Mouse (Mus musculus) Muller cell, postnatal 12 days (primary cell): ENCODE results near the gene Nup155.
"Not testable (repeated sequence)": the region's sequence is repeated elsewhere in the genome, so short reads cannot be mapped to it uniquely, and the experiment has no call there.

ENCODE experiments used
- DNase-seq: peaks from one replicate; pipeline ENCODE4 v3.0.0-alpha.2; 2015; ENCODE audit errors: inconsistent ontology term

Nup155 gene

DNA sequence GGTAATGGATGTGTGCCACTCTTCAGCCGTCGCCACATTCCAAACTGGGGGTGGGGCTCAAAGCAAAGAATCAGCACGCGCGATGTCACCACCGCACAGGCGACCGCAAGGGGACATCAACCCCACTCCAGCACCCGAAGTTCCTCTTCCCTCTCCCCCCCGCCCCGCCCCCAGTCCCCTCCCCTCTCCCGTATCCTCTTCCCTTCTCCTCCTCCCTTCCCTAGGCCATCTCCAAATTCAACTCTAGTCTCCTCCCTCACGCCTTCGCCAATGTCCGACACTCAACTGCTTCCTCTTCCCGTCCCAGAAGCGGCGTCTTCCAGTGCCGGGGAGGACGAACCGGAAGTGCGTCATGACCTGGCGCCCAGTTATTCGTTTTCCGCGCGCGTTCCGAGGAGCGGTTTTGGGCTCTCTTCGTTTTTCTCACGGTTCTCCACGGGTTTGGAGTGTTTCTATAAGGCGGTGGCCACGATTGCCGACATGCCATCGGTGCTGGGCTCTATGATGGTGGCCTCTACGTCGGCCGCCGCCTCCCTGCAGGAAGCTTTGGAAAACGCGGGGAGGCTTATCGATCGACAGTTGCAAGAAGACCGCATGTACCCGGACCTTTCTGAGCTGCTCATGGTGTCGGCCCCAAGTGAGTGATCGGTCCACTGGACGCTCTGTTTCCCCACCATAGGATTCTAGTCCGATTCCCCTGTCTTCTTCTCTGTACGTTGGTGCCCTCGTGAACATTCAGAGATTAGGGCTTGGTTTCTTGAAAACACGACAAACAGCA is at the start of gene Nup155:
Gene Nup155 (plus strand): TSS at position 308 of the 778 bp plus-strand sequence.
- peak; percentile 94 for DNase-seq

GRCm38 (mm10) chr15:8065221-8065620 is 43.9 kb upstream of the Nup155 start:
- DNase-seq, result no peak

DNA sequence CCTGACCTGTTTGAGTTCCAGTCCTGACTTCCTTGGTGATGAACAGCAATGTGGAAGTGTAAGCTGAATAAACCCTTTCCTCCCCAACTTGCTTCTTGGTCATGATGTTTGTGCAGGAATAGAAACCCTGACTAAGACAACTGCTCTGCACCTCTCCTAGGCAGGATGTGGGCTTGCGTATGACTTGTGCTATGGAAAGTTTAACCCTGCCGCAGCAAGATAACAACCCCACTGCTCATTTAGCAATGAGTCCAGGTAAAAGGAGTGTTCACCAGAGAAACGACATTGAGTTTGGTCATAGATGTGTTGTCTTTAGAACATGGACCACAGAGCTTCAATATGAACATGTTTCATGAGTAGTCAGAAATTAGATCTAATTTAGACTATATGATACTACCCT is 35.9 kb upstream of the Nup155 start:
- DNase-seq, result not testable (repeated sequence)

GRCm38 (mm10) chr15:8082139-8082538 is 26.9 kb upstream of the Nup155 start:
- DNase-seq, result no peak

DNA sequence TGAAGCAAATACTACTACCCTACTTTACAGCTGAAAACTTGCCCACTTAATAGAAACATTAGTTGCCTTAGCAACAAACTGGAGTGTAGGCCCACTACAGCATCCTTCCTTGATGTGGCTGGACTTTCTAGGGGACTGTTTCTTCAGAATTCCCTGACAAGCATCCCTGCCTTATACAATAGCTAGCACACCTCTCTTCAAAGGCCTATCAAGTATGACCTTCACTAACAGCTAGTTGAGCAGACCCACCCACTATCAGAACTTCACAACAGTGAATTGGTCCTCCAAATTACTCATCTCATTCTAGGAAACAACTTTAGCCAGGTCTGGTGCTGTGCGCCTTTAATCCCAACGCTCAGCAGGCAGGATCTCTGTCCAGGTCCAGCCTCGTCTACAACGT is 21.8 kb upstream of the Nup155 start:
- DNase-seq, result no peak

GRCm38 (mm10) chr15:8088715-8089114 is 20.4 kb upstream of the Nup155 start:
- DNase-seq, result no peak

DNA sequence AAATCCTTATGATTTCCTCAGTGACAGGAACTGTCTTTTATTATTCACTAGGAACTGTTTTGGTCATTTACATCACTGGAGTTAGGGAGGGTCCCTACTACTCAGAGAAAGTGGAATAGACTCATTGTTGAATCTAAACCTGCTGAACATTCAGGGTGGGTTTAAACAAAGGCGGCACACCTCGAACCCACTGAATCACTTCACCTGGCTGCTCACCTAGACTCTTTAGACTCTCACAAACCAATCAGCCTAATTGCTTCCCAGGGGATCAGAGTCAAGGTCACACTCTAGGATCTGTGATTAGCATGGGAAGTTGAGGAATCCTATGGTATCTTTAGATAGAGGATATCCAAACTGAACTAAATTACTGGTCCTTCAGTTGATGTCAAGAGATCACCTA is 18.4 kb upstream of the Nup155 start:
- DNase-seq, result no peak

GRCm38 (mm10) chr15:8092668-8093067 is 16.4 kb upstream of the Nup155 start:
- DNase-seq, result not testable (repeated sequence)

DNA sequence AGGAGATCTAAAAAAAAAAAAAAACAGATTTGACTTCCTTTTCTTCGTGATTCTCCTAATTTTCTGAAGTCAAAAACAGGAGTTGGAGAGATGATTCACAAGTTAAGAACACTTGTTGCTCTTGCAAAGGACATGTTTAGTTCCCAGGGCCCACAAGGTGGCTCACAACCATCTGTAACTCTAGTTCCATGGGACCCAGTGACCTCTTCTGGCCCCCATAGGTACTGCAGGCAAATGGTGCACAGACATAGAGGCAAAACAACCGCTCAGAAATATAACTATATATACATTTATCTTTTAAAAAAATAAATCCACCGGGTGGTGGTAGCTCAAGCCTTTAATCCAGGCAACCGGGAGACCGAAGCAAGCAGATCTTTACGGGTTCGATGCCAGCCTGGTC is 11.2 kb upstream of the Nup155 start:
- DNase-seq, result peak; percentile 59

DNA sequence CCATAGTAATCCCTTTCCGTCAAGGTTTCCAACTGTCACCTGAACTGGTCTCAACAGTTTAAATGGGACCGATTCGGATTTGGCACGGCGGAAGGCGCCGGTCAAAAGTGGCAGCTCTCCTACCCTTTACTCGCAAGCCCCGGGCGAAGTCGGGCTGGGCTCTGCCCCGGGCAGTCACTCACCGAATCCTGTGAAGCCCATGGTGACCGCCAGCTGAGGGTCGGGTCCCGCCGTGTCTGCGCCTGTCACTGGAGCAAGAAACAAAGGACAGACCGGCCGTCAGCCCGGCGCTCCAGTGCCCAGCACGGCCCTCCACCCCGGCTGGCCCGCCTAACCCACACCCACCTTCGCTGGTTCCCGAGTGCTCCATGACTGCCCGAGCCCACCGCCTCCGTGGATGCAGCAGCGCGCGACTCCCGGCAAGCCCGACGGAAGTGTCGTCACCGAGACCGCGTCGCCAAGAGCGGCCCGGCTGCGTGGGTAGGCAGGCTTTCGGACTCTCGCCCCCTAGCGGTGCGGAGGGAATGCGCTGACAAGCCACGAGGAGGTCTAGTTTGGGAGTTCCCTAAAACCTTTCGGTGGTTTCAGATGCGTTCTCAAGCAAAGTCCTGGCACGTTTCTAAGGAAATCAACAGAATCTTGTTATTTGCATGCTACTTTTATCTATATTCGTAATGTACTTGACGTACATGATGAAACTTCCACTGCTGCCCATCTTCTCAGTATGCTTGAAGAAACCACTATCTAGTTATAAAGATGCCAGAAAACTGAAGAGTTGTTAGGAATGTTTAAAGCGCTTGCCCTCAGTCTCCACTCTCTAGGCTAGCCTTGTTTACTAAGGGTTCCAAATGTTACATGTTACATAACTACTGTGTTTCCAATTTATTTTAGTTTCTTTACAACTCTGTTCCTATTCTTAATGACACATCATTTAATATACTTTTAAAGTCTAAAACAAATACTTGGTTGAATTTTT is 10.0 kb upstream of the Nup155 start, which contains the start of gene Wdr70:
Gene Wdr70 (minus strand): TSS at position 436 of the 976 bp plus-strand sequence.
- peak; percentile 91 for DNase-seq

GRCm38 (mm10) chr15:8101975-8102542 is 7.0 kb upstream of the Nup155 start:
- not testable (repeated sequence) for DNase-seq

DNA sequence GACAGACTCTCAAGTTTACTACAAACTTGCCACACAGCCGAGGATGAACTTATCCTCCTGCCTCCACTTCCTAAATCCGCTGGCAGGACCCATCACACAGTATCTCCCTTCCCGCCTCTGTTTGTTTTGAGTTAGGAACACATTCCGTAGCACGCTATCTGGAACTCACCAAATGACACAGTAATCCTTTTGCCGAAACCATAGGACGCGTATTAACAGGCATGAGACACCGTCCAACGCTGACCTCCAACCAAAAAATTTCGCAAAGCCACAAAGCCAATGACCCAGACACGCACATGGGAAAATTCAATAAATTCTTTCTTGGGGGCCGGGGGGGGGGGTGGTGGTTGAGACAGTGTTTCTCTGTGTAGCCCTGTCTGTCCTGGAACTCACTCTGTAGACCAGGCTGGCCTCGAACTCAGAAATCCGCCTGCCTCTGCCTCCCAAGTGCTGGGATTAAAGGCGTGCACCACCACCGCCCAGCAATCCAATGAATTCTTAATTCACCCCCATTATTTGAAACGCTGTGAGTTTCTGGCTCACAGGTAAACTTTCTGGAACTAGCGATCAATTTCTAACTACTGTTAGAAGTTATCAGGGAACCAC is 610 bp upstream of the Nup155 start:
- DNase-seq, result peak; percentile 5

GRCm38 (mm10) chr15:8109782-8110181 is 709 bp downstream of the Nup155 start:
- no peak for DNase-seq

DNA sequence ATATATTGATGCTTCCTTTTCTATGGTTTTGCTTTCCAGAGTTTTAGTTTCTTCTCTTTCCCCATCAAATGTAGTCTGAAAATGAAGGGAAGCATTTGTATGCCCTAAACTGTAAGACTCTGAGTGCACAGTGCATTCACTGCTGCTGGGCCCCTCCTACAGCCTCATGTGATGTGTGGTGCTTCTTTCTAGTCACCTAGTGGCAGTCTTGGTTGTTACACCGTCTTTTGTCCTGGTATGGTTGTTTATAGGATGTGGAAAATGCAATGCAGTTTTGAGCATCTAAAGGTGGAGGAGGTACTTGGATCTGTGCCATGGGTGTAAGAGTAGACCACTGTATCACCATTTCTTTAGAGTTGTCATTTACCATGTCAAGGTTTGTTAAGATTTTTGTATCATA is 20.2 kb downstream of the Nup155 start:
- DNase-seq, result no peak

- no peak for DNase-seq
Measured at GRCm38 (mm10) chr15:8131268-8131667, 22.2 kb downstream of the Nup155 start.

GRCm38 (mm10) chr15:8131761-8132160 is 22.7 kb downstream of the Nup155 start:
- DNase-seq, result no peak

GRCm38 (mm10) chr15:8135606-8136005 is 26.5 kb downstream of the Nup155 start:
- DNase-seq, result no peak

DNA sequence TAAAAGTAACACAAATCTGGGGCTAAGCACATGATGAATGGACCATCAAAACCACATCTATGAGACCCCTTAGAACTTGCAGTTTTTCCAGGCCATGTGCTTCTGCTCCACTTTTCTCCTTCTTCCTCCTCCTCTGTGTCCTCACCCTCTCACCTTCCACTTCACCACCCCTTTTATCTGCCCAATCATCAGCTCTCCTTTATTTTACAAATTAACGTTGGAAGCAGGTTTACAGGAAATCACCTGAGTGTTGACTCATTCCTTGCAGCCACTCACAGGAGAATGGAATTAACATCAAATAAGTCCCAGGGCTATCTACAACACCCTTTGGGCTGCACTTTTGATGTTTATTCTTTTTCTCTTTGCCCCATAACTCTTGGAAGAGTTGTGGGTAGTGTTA is 52.8 kb downstream of the Nup155 start:
- no peak for DNase-seq

DNA sequence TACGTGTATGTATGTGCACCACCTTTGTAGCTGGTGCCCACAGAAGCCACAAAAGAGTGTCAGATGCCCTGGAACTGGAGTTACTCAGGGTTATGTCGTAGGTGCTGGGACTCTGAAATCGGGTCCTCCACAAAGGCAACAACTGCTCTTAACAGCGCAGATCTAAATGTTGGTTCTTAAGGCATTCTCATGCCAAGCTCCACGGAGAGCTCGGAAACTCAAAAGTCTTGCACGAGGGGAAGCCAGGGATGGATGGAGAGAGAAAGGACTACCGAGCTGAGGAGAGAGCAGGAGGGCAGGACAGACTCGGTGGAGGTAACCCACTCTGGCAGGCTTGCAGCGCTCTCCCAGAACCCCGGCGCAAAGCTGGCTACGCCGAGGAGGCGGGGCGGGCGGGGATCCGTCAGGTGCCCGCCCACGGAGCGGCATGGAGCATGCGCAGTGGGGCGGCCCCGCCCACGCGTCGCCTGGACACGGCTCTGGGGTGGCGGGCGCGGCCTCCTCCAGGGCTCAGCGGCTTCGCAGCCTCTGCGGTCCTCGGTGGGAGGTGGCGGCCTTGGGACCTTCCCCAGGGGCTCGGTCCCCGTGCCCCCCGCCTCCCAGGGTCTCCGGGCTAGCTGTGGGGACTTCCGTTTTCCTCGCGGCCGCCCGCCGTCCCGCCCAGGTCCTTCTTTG is 59.7 kb downstream of the Nup155 start, which contains the start of gene Cplane1:
Gene Cplane1 (plus strand): TSS at position 516 of the 675 bp plus-strand sequence.
- peak; percentile 96 for DNase-seq

DNA sequence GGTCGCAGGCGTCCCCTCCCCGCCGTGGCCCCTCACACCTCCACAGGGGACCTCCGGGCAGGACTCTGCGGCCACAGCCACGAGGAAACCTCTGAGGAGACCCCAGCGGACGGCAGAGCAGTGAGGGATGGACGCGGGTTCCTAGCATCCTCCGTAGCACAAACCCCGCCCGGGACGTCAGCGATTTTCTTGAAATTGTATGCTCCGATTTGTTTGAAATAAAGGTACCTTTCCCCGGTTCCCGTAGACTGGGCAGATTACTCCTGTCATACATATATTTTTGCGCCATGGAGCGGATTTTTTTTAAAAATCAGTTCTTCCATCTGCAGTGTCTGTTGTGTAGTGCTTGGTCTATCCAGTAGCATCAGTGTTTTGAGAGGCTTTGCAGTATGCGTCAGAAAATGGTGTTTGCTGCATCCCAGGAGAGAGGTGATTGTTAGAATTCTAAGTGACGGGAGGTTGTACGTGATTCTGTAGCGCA is 60.2 kb downstream of the Nup155 start:
- no peak for DNase-seq

GRCm38 (mm10) chr15:8189563-8189962 is 80.5 kb downstream of the Nup155 start:
- DNase-seq, result no peak
